Mouse (Mus musculus) midbrain, embryonic 11.5 days (tissue): ENCODE results near the gene Crybb2. TPM values are rescaled to one million over a fixed set of nuclear protein-coding genes. Genes with fewer than 3 reads are reported as not detected.

Source experiments
- ATAC-seq: fragments of 200-750 bp; cut with Nextera tagmentation; 2 replicates; pipeline ENCODE4 v1.8.0; 2017; ENCODE audit warnings: moderate TSS enrichment, moderate library complexity; ENCODE audit not compliant: low FRiP score
- DNase-seq: peaks from one replicate; pipeline ENCODE4 v3.0.0; 2015; ENCODE audit warnings: low spot score; ENCODE audit errors: missing footprints
- H3K27ac ChIP-seq: fragments of 300-500 bp; sonication (generic); 2 replicates; pipeline ENCODE4 v1.5.1; 2014; ENCODE audit warnings: low read depth, low read length
- H3K27me3 ChIP-seq: fragments of 300-500 bp; sonication (generic); 2 replicates; pipeline ENCODE4 v1.6.1; 2014; ENCODE audit warnings: mild to moderate bottlenecking, low read length, moderate library complexity, mixed read lengths; ENCODE audit not compliant: control insufficient read depth, insufficient read depth
- H3K36me3 ChIP-seq: fragments of 300-500 bp; sonication (generic); 2 replicates; pipeline ENCODE4 v1.6.1; 2014; ENCODE audit warnings: mild to moderate bottlenecking, low read length, moderate library complexity, mixed read lengths; ENCODE audit not compliant: control insufficient read depth, insufficient read depth
- H3K4me1 ChIP-seq: fragments of 300-500 bp; sonication (generic); 2 replicates; pipeline ENCODE4 v1.6.1; 2014; ENCODE audit warnings: low read length; ENCODE audit not compliant: control insufficient read depth, insufficient read depth
- H3K4me2 ChIP-seq: fragments of 300-500 bp; sonication (generic); 2 replicates; pipeline ENCODE4 v1.6.1; 2014; ENCODE audit warnings: mild to moderate bottlenecking, moderate library complexity
- H3K4me3 ChIP-seq: fragments of 300-500 bp; sonication (generic); 2 replicates; pipeline ENCODE4 v1.5.1; 2014; ENCODE audit warnings: low read depth, low read length
- H3K9ac ChIP-seq: fragments of 300-500 bp; sonication (generic); 2 replicates; pipeline ENCODE4 v1.6.1; 2014; ENCODE audit warnings: low read length
- H3K9me3 ChIP-seq: fragments of 300-500 bp; sonication (generic); 2 replicates; pipeline ENCODE4 v1.6.1; 2016; ENCODE audit warnings: low read length; ENCODE audit not compliant: control insufficient read depth
- WGBS: fragments of 180-500 bp; shearing (Covaris S2); extraction: QIAGEN DNeasy Blood & Tissue Kit; methylation state at CpG from one replicate; pipeline ENCODE4 v1.1.7; 2014; 5-methylcytosine and 5-hydroxymethylcytosine counted together
- polyA plus RNA-seq: library from polyadenylated mRNA; unstranded; fragments of >200 nt; fragmentation: Nextera tagmentation; extraction: Ambion mirVana; gene quantifications from 2 replicates; pipeline ENCODE4 v1.2.1, GENCODE M21; 2014

Crybb2 gene
- not detected in 2 replicates for polyA plus RNA-seq

GRCm38 (mm10) chr5:113070017-113070416, at the start of gene Crybb2:
TSS of gene Crybb2 (minus strand) at chr5:113070117.
- no peak within 1 kb of the TSS for H3K4me3 ChIP-seq
- no peaks in the 10 kb centered on the region for H3K36me3 ChIP-seq
- H3K27me3 ChIP-seq = no peaks in the 10 kb centered on the region
- H3K4me2 ChIP-seq = no peak within 1 kb of the TSS
- no peak within 1 kb of the TSS for H3K9ac ChIP-seq
- no peaks in the 10 kb centered on the region for H3K9me3 ChIP-seq
- no peak within 1 kb of the TSS for H3K27ac ChIP-seq
- ATAC-seq (no peak), DNase-seq (no peak)
- H3K4me1 ChIP-seq = no peaks in the 10 kb centered on the region

DNA sequence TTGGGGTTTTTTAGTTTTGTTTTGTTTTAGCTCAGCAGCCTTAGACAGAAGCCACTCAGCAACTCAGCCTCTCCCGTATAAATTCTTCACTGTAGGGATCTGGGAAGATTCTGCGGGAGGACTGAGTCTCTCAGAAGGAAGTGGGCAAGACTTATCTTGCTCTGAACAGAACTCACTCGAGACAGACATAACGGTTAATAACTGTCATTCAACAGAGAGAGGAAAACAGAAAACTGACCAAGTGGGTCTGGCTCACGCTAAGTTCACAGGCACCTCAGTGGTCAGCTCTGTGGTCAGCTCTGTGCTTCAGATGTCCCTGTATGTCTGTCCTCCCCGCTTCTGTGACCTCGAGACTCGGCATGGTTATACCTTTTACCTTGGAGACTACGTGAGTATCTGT, 49.4 kb upstream of the Crybb2 start:
- no peak for DNase-seq
- Histone ChIP-seq H3K4me3 (no peak overlapping the region), H3K27ac (no peak overlapping the region), H3K27me3 (no peaks in the 10 kb centered on the region), H3K4me2 (no peak overlapping the region), H3K36me3 (no peaks in the 10 kb centered on the region), H3K9ac (no peak overlapping the region), H3K4me1 (peaks cover 6% of the 10 kb centered on the region; the same call in 1 of the 2 replicates), H3K9me3 (no peaks in the 10 kb centered on the region)
- 85% methylated on average over 9 of the region's 9 CpGs for WGBS
- no peak for ATAC-seq

GRCm38 (mm10) chr5:113118695-113119094, 48.8 kb upstream of the Crybb2 start:
- Histone ChIP-seq H3K4me2 (no peak overlapping the region), H3K36me3 (no peaks in the 10 kb centered on the region), H3K9ac (no peak overlapping the region), H3K27me3 (no peaks in the 10 kb centered on the region), H3K4me3 (no peak overlapping the region), H3K9me3 (no peaks in the 10 kb centered on the region), H3K4me1 (peaks cover 6% of the 10 kb centered on the region; the same call in 1 of the 2 replicates), H3K27ac (no peak overlapping the region)
- no peak for ATAC-seq
- 53% methylated on average over 6 of the region's 6 CpGs for WGBS
- DNase-seq = no peak

DNA sequence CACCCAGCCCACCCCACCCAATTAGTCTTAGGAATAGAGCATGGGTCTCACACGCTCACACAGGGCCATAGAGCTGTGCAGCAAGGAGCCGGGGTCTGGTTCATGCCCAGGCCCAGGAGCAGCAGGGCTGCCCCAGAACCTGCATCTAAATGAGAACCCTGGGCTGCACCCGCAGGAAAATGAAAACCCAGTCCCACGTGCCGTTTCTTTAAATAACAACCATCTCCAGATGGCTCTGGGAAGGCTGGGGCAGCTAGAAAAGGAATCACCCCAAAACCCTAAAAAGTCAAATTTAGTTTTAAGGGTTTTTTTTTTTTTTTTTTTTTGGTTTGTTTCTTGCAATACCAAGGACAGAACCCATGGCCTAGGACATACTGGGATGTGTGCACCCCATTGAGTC, 47.4 kb upstream of the Crybb2 start:
- Histone ChIP-seq H3K4me1 (peaks cover 6% of the 10 kb centered on the region; the same call in 1 of the 2 replicates), H3K27ac (no peak overlapping the region), H3K4me3 (no peak overlapping the region), H3K9me3 (no peaks in the 10 kb centered on the region), H3K9ac (no peak overlapping the region), H3K4me2 (no peak overlapping the region), H3K36me3 (no peaks in the 10 kb centered on the region), H3K27me3 (no peaks in the 10 kb centered on the region)
- DNase-seq = no peak
- WGBS = 86% methylated on average over 5 of the region's 5 CpGs
- no peak for ATAC-seq

DNA sequence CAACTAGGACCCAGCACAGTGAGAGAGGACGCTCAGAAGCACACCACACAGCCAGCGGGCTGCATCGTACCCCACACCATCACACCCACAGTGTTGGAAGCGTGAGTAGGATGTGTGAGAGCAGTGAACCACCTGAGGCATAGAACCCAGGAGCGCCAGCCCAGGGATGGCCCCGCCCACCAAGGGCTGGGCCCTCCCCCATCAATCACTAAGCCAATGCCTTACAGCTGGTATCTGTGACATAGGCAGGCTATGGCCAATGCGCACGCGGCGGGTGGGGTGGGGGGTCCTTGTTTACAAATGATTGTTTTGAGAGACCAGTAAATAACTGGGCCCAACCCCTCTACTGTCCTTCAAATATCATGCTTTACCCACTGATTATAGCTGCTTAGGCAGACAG, 46.0 kb upstream of the Crybb2 start:
- 70% methylated on average over 10 of the region's 10 CpGs for WGBS
- Histone ChIP-seq H3K36me3 (no peaks in the 10 kb centered on the region), H3K27ac (no peak overlapping the region), H3K9ac (no peak overlapping the region), H3K4me3 (no peak overlapping the region), H3K4me2 (no peak overlapping the region), H3K4me1 (peaks cover 4% of the 10 kb centered on the region), H3K27me3 (no peaks in the 10 kb centered on the region), H3K9me3 (no peaks in the 10 kb centered on the region)
- no peak for ATAC-seq
- DNase-seq = no peak

DNA sequence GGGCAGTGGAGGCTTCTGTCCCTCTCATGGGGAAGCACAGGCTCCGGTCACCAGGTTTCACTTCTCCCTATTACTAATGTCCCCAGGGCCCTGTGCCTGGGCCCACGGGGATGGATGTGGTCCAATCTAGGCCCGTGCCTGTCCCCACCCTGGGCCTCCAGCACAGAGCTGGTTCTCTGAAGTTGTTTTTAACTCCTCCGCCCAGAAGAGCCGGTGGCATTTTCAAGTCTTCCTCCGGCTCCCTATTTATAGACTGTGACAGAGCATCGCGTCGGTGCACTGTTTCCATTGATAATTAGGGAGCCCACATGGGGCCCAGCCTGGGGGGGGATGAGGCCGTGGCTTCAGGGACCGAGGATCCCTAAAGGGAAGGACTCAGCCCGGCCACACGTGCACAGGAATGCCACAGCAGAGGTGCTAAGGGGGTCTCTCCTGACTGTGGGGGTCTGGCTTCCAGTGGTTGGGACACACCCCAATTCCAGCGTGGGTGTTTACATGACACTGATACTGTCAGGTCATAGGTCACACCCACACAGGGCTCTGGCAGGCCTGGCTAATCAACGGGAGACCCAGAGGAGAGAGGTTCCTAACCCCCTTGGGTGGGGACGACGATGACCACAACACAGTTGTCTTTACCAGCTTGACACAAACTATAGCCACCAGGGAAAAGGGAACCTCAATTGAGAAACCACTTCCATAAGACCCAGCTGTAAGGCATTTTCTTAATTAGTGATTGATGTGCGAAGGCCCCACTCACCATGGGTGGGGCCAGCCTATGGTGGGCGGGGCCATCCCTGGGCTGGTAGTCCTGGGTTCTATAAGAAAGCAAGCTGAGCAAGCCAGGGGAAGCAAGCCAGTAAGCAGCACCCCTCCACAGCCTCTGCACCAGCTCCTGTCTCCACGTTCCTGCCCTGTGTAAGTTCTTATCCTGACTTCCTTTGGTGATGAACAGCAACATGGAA, 44.6 kb upstream of the Crybb2 start:
- Histone ChIP-seq H3K27me3 (no peaks in the 10 kb centered on the region), H3K4me2 (no peak overlapping the region), H3K36me3 (no peaks in the 10 kb centered on the region), H3K27ac (no peak overlapping the region), H3K9ac (no peak overlapping the region), H3K4me3 (no peak overlapping the region), H3K4me1 (peaks cover 6% of the 10 kb centered on the region), H3K9me3 (no peaks in the 10 kb centered on the region)
- WGBS = 71% methylated on average over 20 of the region's 20 CpGs
- DNase-seq (no peak), ATAC-seq (no peak)

GRCm38 (mm10) chr5:113113120-113113519, 43.2 kb upstream of the Crybb2 start:
- DNase-seq (no peak), ATAC-seq (no peak)
- Histone ChIP-seq H3K4me2 (no peak overlapping the region), H3K4me1 (peaks cover 6% of the 10 kb centered on the region), H3K4me3 (no peak overlapping the region), H3K36me3 (no peaks in the 10 kb centered on the region), H3K27me3 (no peaks in the 10 kb centered on the region), H3K9ac (no peak overlapping the region), H3K9me3 (no peaks in the 10 kb centered on the region), H3K27ac (no peak overlapping the region)
- 46% methylated on average over 5 of the region's 5 CpGs for WGBS

DNA sequence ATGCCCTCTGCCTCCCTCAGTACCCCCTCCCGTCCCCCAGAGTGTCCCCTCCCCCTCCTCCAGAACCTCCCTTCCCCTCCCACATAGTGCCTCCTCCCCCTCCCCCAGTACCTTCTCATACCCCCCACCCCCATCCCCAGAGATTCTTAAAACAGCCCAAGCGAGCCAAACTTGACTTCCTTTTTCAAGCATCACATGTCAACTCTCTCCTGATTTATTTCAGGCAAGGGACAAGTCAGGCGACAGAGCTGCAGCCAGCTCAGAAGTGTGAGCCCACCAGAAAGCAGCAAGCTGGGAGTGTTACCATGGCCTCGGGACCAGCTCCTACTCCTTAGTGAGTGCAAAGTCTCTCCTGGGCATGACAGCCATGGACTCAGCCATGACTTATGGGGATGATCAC, 41.4 kb upstream of the Crybb2 start:
- WGBS = 15% methylated on average over 4 of the region's 4 CpGs
- Histone ChIP-seq H3K4me2 (no peak overlapping the region), H3K27me3 (no peaks in the 10 kb centered on the region), H3K36me3 (no peaks in the 10 kb centered on the region), H3K9ac (no peak overlapping the region), H3K9me3 (no peaks in the 10 kb centered on the region), H3K4me1 (peaks cover 6% of the 10 kb centered on the region), H3K4me3 (no peak overlapping the region), H3K27ac (no peak overlapping the region)
- DNase-seq (no peak), ATAC-seq (no peak)

- Histone ChIP-seq H3K4me2 (no peak overlapping the region), H3K36me3 (no peaks in the 10 kb centered on the region), H3K9me3 (no peaks in the 10 kb centered on the region), H3K27me3 (no peaks in the 10 kb centered on the region), H3K4me3 (no peak overlapping the region), H3K9ac (0 out of 2 replicates have a peak overlapping the region, but pooled peaks have one; percentile 22), H3K27ac (peak overlapping the region; percentile 14; the same call in 1 of the 2 replicates), H3K4me1 (peaks cover 6% of the 10 kb centered on the region)
- peak; percentile 86 for DNase-seq
- ATAC-seq = no peak
- WGBS = 0% methylated on average over 1 of the region's 1 CpGs
Observed at GRCm38 (mm10) chr5:113110929-113111328, 41.0 kb upstream of the Crybb2 start.
